Mouse (Mus musculus) intestine, embryonic 14.5 days (tissue): Measurements from ENCODE around the gene Ttc13. TPM values are rescaled to one million over a fixed set of nuclear protein-coding genes. Genes with fewer than 3 reads are reported as not detected.

ENCODE experiments used
- ATAC-seq: fragments of 200-750 bp; cut with Nextera tagmentation; replicated peaks from 2 replicates; pipeline ENCODE4 v1.8.0; 2017; ENCODE audit warnings: low read depth, moderate number of reproducible peaks, moderate TSS enrichment, moderate library complexity; ENCODE audit not compliant: low FRiP score, low TSS enrichment
- DNase-seq: peaks from one replicate; pipeline ENCODE4 v3.0.0-alpha.2; 2018; ENCODE audit warnings: low spot score
- H3K27ac ChIP-seq: fragments of 300-500 bp; sonication (generic); 2 replicates; pipeline ENCODE4 v1.5.1; 2014; ENCODE audit warnings: low read depth, mild to moderate bottlenecking, control low read depth
- H3K27me3 ChIP-seq: fragments of 300-500 bp; sonication (generic); replicated peaks from 2 replicates; pipeline ENCODE4 v1.6.1; 2014; ENCODE audit warnings: low read length, control low read depth; ENCODE audit not compliant: control insufficient read depth, insufficient read depth
- H3K36me3 ChIP-seq: fragments of 300-500 bp; sonication (generic); 2 replicates; pipeline ENCODE4 v1.6.1; 2014; ENCODE audit warnings: low read length, control low read depth; ENCODE audit not compliant: control insufficient read depth, insufficient read depth
- H3K4me1 ChIP-seq: fragments of 300-500 bp; sonication (generic); replicated peaks from 2 replicates; pipeline ENCODE4 v1.6.1; 2014; ENCODE audit warnings: low read length, control low read depth, mixed read lengths; ENCODE audit not compliant: control insufficient read depth, insufficient read depth
- H3K4me2 ChIP-seq: fragments of 300-500 bp; sonication (generic); 2 replicates; pipeline ENCODE4 v1.6.1; 2014; ENCODE audit warnings: low read length
- H3K4me3 ChIP-seq: fragments of 300-500 bp; sonication (generic); 2 replicates; pipeline ENCODE4 v1.5.1; 2014; ENCODE audit warnings: low read depth, low read length, control low read depth, mixed read lengths
- H3K9ac ChIP-seq: fragments of 300-500 bp; sonication (generic); 2 replicates; pipeline ENCODE4 v1.6.1; 2014; ENCODE audit warnings: mild to moderate bottlenecking, low read length
- H3K9me3 ChIP-seq: fragments of 300-500 bp; sonication (generic); 2 replicates; pipeline ENCODE4 v1.6.1; 2016; ENCODE audit warnings: low read length, control low read depth; ENCODE audit not compliant: control insufficient read depth
- WGBS: fragments of 180-500 bp; shearing (Covaris S2); extraction: QIAGEN DNeasy Blood & Tissue Kit; methylation state at CpG from one replicate; pipeline ENCODE4 v1.1.7; 2014; 5-methylcytosine and 5-hydroxymethylcytosine counted together
- polyA plus RNA-seq: library from polyadenylated mRNA; unstranded; fragments of >200 nt; fragmentation: Nextera tagmentation; extraction: Ambion mirVana; gene quantifications from 2 replicates; pipeline ENCODE4 v1.2.1, GENCODE M21; 2014

Gene Ttc13
- polyA plus RNA-seq, 1 experiment from 2014 or later: 50.0 TPM

GRCm38 (mm10) chr8:124752325-124752862 lies 30.6 kb upstream of the Ttc13 start:
- Histone ChIP-seq H3K4me2 (peak overlapping the region; percentile 98; the same call in 1 of the 2 replicates), H3K36me3 (no peaks in the 10 kb centered on the region), H3K27me3 (peaks cover 25% of the 10 kb centered on the region), H3K27ac (no peak overlapping the region), H3K4me3 (no peak overlapping the region), H3K4me1 (peaks cover 31% of the 10 kb centered on the region), H3K9me3 (no peaks in the 10 kb centered on the region), H3K9ac (no peak overlapping the region)
- ATAC-seq: no peak
- DNase-seq: peak; percentile 59
- WGBS: 45% methylated on average over 21 of the region's 21 CpGs

- under 1% methylated on average over 38 of the region's 41 CpGs for WGBS
- H3K4me2 ChIP-seq: peak within 1 kb of the TSS; percentile 98
- DNase-seq: peak; percentile 80
- no peak within 1 kb of the TSS for H3K27ac ChIP-seq
- H3K4me1 ChIP-seq: peaks cover 31% of the 10 kb centered on the region
- peak; percentile 76 for ATAC-seq
- H3K9ac ChIP-seq: peak within 1 kb of the TSS; percentile 48
- H3K9me3 ChIP-seq: no peaks in the 10 kb centered on the region
- peak within 1 kb of the TSS; percentile 65 for H3K4me3 ChIP-seq
- H3K36me3 ChIP-seq: no peaks in the 10 kb centered on the region
- peaks cover 25% of the 10 kb centered on the region for H3K27me3 ChIP-seq
Observed at GRCm38 (mm10) chr8:124751709-124752173, 30.0 kb upstream of the Ttc13 start, which contains the start of gene Fam89a. Gene Fam89a, minus strand, starts transcription at chr8:124751832.

- 0% methylated on average over 31 of the region's 31 CpGs for WGBS
- H3K4me2 ChIP-seq: peak overlapping the region; percentile 98
- H3K4me1 ChIP-seq: peaks cover 31% of the 10 kb centered on the region
- no peaks in the 10 kb centered on the region for H3K36me3 ChIP-seq
- H3K9me3 ChIP-seq: no peaks in the 10 kb centered on the region
- peaks cover 25% of the 10 kb centered on the region for H3K27me3 ChIP-seq
- H3K9ac ChIP-seq: peak overlapping the region; percentile 48
- no peak overlapping the region for H3K27ac ChIP-seq
- ATAC-seq (no peak), DNase-seq (peak; percentile 74)
- peak overlapping the region; percentile 65 for H3K4me3 ChIP-seq
Observed at GRCm38 (mm10) chr8:124751191-124751590, 29.4 kb upstream of the Ttc13 start.

GRCm38 (mm10) chr8:124746661-124747060 lies 24.9 kb upstream of the Ttc13 start:
- H3K27me3 ChIP-seq: peaks cover 18% of the 10 kb centered on the region
- DNase-seq: no peak
- 68% methylated on average over 13 of the region's 13 CpGs for WGBS

GRCm38 (mm10) chr8:124739268-124739667 lies 17.5 kb upstream of the Ttc13 start:
- Histone ChIP-seq H3K27me3 (no peaks in the 10 kb centered on the region), H3K27ac (no peak overlapping the region), H3K4me1 (no peaks in the 10 kb centered on the region), H3K36me3 (peaks cover 25% of the 10 kb centered on the region), H3K9me3 (no peaks in the 10 kb centered on the region), H3K9ac (no peak overlapping the region), H3K4me2 (no peak overlapping the region), H3K4me3 (no peak overlapping the region)
- no peak for DNase-seq
- WGBS: 67% methylated on average over 1 of the region's 1 CpGs
- no peak for ATAC-seq

More at GRCm38 (mm10) chr8:124746661-124747060, 24.9 kb upstream of the Ttc13 start:
- Histone ChIP-seq H3K9me3 (no peaks in the 10 kb centered on the region), H3K27ac (no peak overlapping the region), H3K9ac (no peak overlapping the region), H3K36me3 (no peaks in the 10 kb centered on the region), H3K4me3 (no peak overlapping the region), H3K4me1 (peaks cover 9% of the 10 kb centered on the region), H3K4me2 (no peak overlapping the region)
- ATAC-seq: no peak

GRCm38 (mm10) chr8:124735371-124735911 lies 13.7 kb upstream of the Ttc13 start:
- H3K9me3 ChIP-seq: no peaks in the 10 kb centered on the region
- no peak for ATAC-seq
- H3K27ac ChIP-seq: no peak overlapping the region
- no peak overlapping the region for H3K4me2 ChIP-seq
- WGBS: 63% methylated on average over 3 of the region's 3 CpGs
- H3K4me1 ChIP-seq: no peaks in the 10 kb centered on the region
- no peak overlapping the region for H3K4me3 ChIP-seq
- no peak for DNase-seq
- H3K9ac ChIP-seq: no peak overlapping the region
- H3K27me3 ChIP-seq: no peaks in the 10 kb centered on the region
- peaks cover 54% of the 10 kb centered on the region for H3K36me3 ChIP-seq

- DNase-seq: no peak
- peaks cover 73% of the 10 kb centered on the region for H3K36me3 ChIP-seq
- no peak overlapping the region for H3K4me2 ChIP-seq
- no peak overlapping the region for H3K9ac ChIP-seq
- 88% methylated on average over 8 of the region's 8 CpGs for WGBS
- H3K27ac ChIP-seq: no peak overlapping the region
- H3K4me3 ChIP-seq: no peak overlapping the region
- ATAC-seq: no peak
- H3K27me3 ChIP-seq: no peaks in the 10 kb centered on the region
- H3K9me3 ChIP-seq: no peaks in the 10 kb centered on the region
- H3K4me1 ChIP-seq: no peaks in the 10 kb centered on the region
Observed at GRCm38 (mm10) chr8:124732828-124733227, 11.0 kb upstream of the Ttc13 start.

GRCm38 (mm10) chr8:124724301-124724700 lies 2.5 kb upstream of the Ttc13 start:
- H3K4me1 ChIP-seq: peaks cover 19% of the 10 kb centered on the region
- no peak overlapping the region for H3K27ac ChIP-seq
- H3K27me3 ChIP-seq: no peaks in the 10 kb centered on the region
- H3K36me3 ChIP-seq: peaks cover 33% of the 10 kb centered on the region
- no peak for DNase-seq
- H3K9me3 ChIP-seq: no peaks in the 10 kb centered on the region
- no peak for ATAC-seq
- H3K4me3 ChIP-seq: no peak overlapping the region
- 93% methylated on average over 7 of the region's 7 CpGs for WGBS
- no peak overlapping the region for H3K4me2 ChIP-seq
- no peak overlapping the region for H3K9ac ChIP-seq
